Mouse (Mus musculus): Measurements from ENCODE around the gene Atg7. TPM values are rescaled to one million over a fixed set of nuclear protein-coding genes. Genes with fewer than 3 reads are reported as not detected.

Atg7 gene
- total and polyA plus RNA-seq, 3 experiments: 11.1 to 15.7 (median 14.8) TPM

- Histone ChIP-seq H3K9me3 (replicated peaks; ENCODE audit: low read length) (peaks cover 4% of the 10 kb centered on the region), H3K4me1 (ENCODE audit: control insufficient read depth in 1 of 2, insufficient read depth in 2 of 2) (peaks cover 17 to 45% of the 10 kb centered on the region in 2 experiments), H3K4me3 (replicated peaks in 1 of 3; ENCODE audit: low read depth in 2 of 3, low read length in 2 of 3, poor library complexity in 1 of 3) (no peak overlapping the region), H3K36me3 (replicated peaks in 1 of 2; ENCODE audit: control insufficient read depth in 1 of 2, insufficient read depth in 1 of 2, low read length in 1 of 2) (peaks cover 0 to 3% of the 10 kb centered on the region in 2 experiments), H3K27ac (ENCODE audit: insufficient read depth, low read depth) (no peak overlapping the region), H3K27me3 (replicated peaks) (no peaks in the 10 kb centered on the region), H3K79me2 (replicated peaks; ENCODE audit: control insufficient read depth, extremely low read depth, insufficient read depth, poor library complexity, severe bottlenecking) (no peaks in the 10 kb centered on the region), H3K9ac (ENCODE audit: insufficient read depth, low read depth) (no peak overlapping the region), H3K4me2 (ENCODE audit: insufficient read depth, low read depth, poor library complexity, severe bottlenecking) (no peak overlapping the region)
- no peak for DNase-seq (ENCODE audit: extremely low read depth)
- TF ChIP-seq NRF1 (IDR thresholded peaks at IDR 0.05; ENCODE audit: low read depth, low read length) (no peak), HCFC1 (IDR thresholded peaks at IDR 0.05; ENCODE audit: low read depth, low read length) (no peak), CTCF (conservative IDR thresholded peaks at IDR 0.05 in 1 of 2, IDR thresholded peaks at IDR 0.05 in 1 of 2; ENCODE audit: low read depth in 2 of 2, low read length in 2 of 2) (no peak), KAT2A (IDR thresholded peaks at IDR 0.05; ENCODE audit: insufficient replicate concordance, low read length) (no peak), POLR2AphosphoS2 (IDR thresholded peaks at IDR 0.05; ENCODE audit: low read depth, low read length) (no peak), TCF12 (IDR thresholded peaks at IDR 0.05; ENCODE audit: low read depth, low read length) (no peak), SIN3A (IDR thresholded peaks at IDR 0.05; ENCODE audit: low read length) (no peak), CHD2 (IDR thresholded peaks at IDR 0.05; ENCODE audit: low read length) (no peak), PAX5 (IDR thresholded peaks at IDR 0.05; ENCODE audit: low read length) (no peak), BHLHE40 (IDR thresholded peaks at IDR 0.05; ENCODE audit: low read depth, low read length) (no peak), MXI1 (IDR thresholded peaks at IDR 0.05; ENCODE audit: low read depth, low read length) (no peak), JUND (conservative IDR thresholded peaks at IDR 0.05; ENCODE audit: low read depth, low read length) (no peak), JUN (IDR thresholded peaks at IDR 0.05; ENCODE audit: insufficient read depth, low read depth, low read length) (no peak), MEF2A (IDR thresholded peaks at IDR 0.05; ENCODE audit: borderline replicate concordance, low read depth, low read length) (no peak), CHD1 (IDR thresholded peaks at IDR 0.05; ENCODE audit: low read depth, low read length) (no peak), MAX (IDR thresholded peaks at IDR 0.05; ENCODE audit: low read length) (no peak), RAD21 (IDR thresholded peaks at IDR 0.05; ENCODE audit: low read depth, low read length) (no peak), TBP (conservative IDR thresholded peaks at IDR 0.05; ENCODE audit: low read depth, low read length) (no peak), RCOR1 (conservative IDR thresholded peaks at IDR 0.05; ENCODE audit: low read depth, low read length) (no peak), NELFE (IDR thresholded peaks at IDR 0.05; ENCODE audit: low read depth, low read length) (no peak)
- in situ Hi-C loops (cut with MboI; ENCODE audit: low pct_ligation_motif_present, low pct_unique_long_range_greater_than_20kb, low sequenced_read_pairs): no loop called here
- dilution Hi-C loops (cut with MboI; ENCODE audit: extremely low pct_ligation_motif_present, extremely low pct_unique_long_range_greater_than_20kb, low sequenced_read_pairs): no loop called here
These were observed 178.7 kb downstream of the Atg7 start for GRCm38 (mm10) chr6:114821646-114822045.

GRCm38 (mm10) chr6:114826889-114827288 is 184.0 kb downstream of the Atg7 start:
- Histone ChIP-seq H3K4me3 (replicated peaks in 1 of 3; ENCODE audit: low read depth in 2 of 3, low read length in 2 of 3, poor library complexity in 1 of 3) (no peak overlapping the region), H3K9ac (ENCODE audit: insufficient read depth, low read depth) (no peak overlapping the region), H3K27me3 (replicated peaks) (no peaks in the 10 kb centered on the region), H3K4me2 (ENCODE audit: insufficient read depth, low read depth, poor library complexity, severe bottlenecking) (no peak overlapping the region), H3K4me1 (ENCODE audit: control insufficient read depth in 1 of 2, insufficient read depth in 2 of 2) (peaks cover 3 to 19% of the 10 kb centered on the region in 2 experiments; a peak in 3 of 4 replicates), H3K27ac (ENCODE audit: insufficient read depth, low read depth) (no peak overlapping the region), H3K79me2 (replicated peaks; ENCODE audit: control insufficient read depth, extremely low read depth, insufficient read depth, poor library complexity, severe bottlenecking) (no peaks in the 10 kb centered on the region), H3K36me3 (replicated peaks in 1 of 2; ENCODE audit: control insufficient read depth in 1 of 2, insufficient read depth in 1 of 2, low read length in 1 of 2) (peaks cover 0 to 3% of the 10 kb centered on the region in 2 experiments), H3K9me3 (replicated peaks; ENCODE audit: low read length) (peaks cover 4% of the 10 kb centered on the region)
- in situ Hi-C loops (cut with MboI; ENCODE audit: low pct_ligation_motif_present, low pct_unique_long_range_greater_than_20kb, low sequenced_read_pairs) (no loop called here), dilution Hi-C loops (cut with MboI; ENCODE audit: extremely low pct_ligation_motif_present, extremely low pct_unique_long_range_greater_than_20kb, low sequenced_read_pairs) (no loop called here)
- DNase-seq (ENCODE audit: extremely low read depth): no peak
- TF ChIP-seq CTCF (conservative IDR thresholded peaks at IDR 0.05 in 1 of 2, IDR thresholded peaks at IDR 0.05 in 1 of 2; ENCODE audit: low read depth in 2 of 2, low read length in 2 of 2): peak in 1 of 2 experiments; percentile 97; a peak in 2 of 4 replicates
- TF ChIP-seq RAD21 (IDR thresholded peaks at IDR 0.05; ENCODE audit: low read depth, low read length): peak; percentile 74
- TF ChIP-seq USF1 (IDR thresholded peaks at IDR 0.05; ENCODE audit: low read depth, low read length): no peak
- peak; percentile 93 for TF ChIP-seq SMC3 (IDR thresholded peaks at IDR 0.05; ENCODE audit: low read depth, low read length)
- TF ChIP-seq ZC3H11A (IDR thresholded peaks at IDR 0.05; ENCODE audit: low read depth, low read length): peak; percentile 48
- no peak for TF ChIP-seq TCF12 (IDR thresholded peaks at IDR 0.05; ENCODE audit: low read depth, low read length)
- no peak for TF ChIP-seq E2F4 (IDR thresholded peaks at IDR 0.05; ENCODE audit: insufficient replicate concordance, low read depth, low read length)
